Mouse (Mus musculus): ENCODE data around the gene Lrrc25. TPM values are rescaled to one million over a fixed set of nuclear protein-coding genes. Genes with fewer than 3 reads are reported as not detected.
"Not testable (repeated sequence)": the region's sequence is repeated elsewhere in the genome, so short reads cannot be mapped to it uniquely, and the experiment has no call there.

Gene Lrrc25
- polyA plus RNA-seq, 1 experiment from 2014 or later, result 1.1 TPM

DNA sequence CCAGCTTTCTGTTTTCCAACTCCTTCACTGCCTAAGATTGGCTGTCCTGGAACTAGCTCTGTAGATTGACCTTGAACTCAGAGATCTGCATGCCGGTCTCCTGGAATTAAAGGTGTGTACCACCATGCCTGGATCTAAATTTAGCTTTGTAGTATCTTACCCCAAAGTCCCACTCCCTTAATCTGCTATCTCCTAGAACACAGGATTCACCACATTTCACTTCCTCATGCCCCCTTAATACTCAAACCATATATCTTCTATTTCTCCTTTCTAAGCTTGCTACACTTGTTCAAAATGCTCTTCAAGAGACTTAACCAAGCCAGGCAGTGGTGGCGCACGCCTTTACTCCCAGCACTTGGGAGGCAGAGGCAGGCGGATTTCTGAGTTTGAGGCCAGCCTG, 28.0 kb upstream of the Lrrc25 start:
- not testable (repeated sequence) for ATAC-seq; H3K27ac ChIP-seq (ENCODE audit: low read length); H3K27me3 ChIP-seq (replicated peaks; ENCODE audit: control insufficient read depth, insufficient read depth, low read length); H3K9ac ChIP-seq (replicated peaks; ENCODE audit: low read depth, low read length); H3K9me3 ChIP-seq (ENCODE audit: control insufficient read depth, low read length); H3K4me3 ChIP-seq (replicated peaks; ENCODE audit: low read length); H3K4me2 ChIP-seq (ENCODE audit: low read length); H3K4me1 ChIP-seq (replicated peaks; ENCODE audit: control insufficient read depth, insufficient read depth, low read length)
- 93% methylated on average over 4 of the region's 4 CpGs for WGBS
- H3K36me3 ChIP-seq (ENCODE audit: control insufficient read depth, insufficient read depth), result peaks cover 18% of the 10 kb centered on the region

DNA sequence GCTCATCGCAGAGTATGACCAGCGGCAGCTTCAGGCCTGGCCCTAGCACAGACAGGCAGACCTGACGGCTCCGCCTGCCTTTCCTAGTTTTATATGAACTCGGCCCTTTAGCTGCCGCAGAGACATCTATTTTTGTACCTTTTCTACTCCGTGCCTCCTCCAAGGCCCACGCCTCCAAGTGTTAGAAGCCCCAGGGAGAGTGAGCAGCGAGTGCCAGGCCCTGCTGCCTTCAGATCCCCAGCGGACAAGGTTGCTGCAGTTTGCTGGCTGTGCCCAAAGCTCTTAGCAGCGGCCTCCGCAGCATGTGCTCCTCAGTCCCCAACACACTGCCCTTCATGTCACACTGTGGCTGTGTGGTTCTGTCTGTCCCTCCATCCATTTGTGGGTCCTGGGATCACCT, 24.4 kb upstream of the Lrrc25 start:
- 87% methylated on average over 12 of the region's 12 CpGs for WGBS
- H3K27me3 ChIP-seq (replicated peaks; ENCODE audit: control insufficient read depth, insufficient read depth, low read length), result no peaks in the 10 kb centered on the region
- H3K4me2 ChIP-seq (ENCODE audit: low read length), result no peak overlapping the region
- peaks cover 18% of the 10 kb centered on the region for H3K4me1 ChIP-seq (replicated peaks; ENCODE audit: control insufficient read depth, insufficient read depth, low read length)
- no peak overlapping the region for H3K4me3 ChIP-seq (replicated peaks; ENCODE audit: low read length)
- H3K9me3 ChIP-seq (ENCODE audit: control insufficient read depth, low read length), result no peaks in the 10 kb centered on the region
- ATAC-seq, result no peak
- H3K36me3 ChIP-seq (ENCODE audit: control insufficient read depth, insufficient read depth), result 0 out of 2 replicates have a peak, but pooled peaks cover 4% of the 10 kb centered on the region
- no peak overlapping the region for H3K27ac ChIP-seq (ENCODE audit: low read length)
- H3K9ac ChIP-seq (replicated peaks; ENCODE audit: low read depth, low read length), result no peak overlapping the region

DNA sequence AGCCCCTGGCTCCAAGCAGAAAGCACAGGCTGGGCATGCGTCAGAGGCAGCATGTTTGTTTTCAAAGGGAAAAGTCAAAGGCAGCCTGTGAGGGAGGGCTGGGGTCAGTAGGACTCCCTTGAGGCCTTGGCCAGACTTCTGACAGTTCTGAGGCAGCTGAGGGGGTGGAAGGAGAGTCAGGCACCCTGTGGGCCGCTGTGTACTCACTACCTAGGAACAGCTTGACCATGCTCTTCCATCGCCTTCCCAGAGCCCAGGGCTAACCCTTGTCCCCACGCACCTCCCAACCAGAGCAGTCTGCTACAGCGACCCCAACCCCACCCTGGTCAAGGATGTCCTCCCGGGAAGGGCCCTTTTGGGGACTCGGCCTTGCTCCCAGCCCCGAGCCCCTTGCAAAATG, 22.8 kb upstream of the Lrrc25 start:
- no peaks in the 10 kb centered on the region for H3K9me3 ChIP-seq (ENCODE audit: control insufficient read depth, low read length)
- H3K27me3 ChIP-seq (replicated peaks; ENCODE audit: control insufficient read depth, insufficient read depth, low read length), result no peaks in the 10 kb centered on the region
- peaks cover 30% of the 10 kb centered on the region for H3K4me1 ChIP-seq (replicated peaks; ENCODE audit: control insufficient read depth, insufficient read depth, low read length)
- ATAC-seq, result no peak
- WGBS, result 54% methylated on average over 8 of the region's 8 CpGs
- H3K4me2 ChIP-seq (ENCODE audit: low read length), result no peak overlapping the region
- H3K9ac ChIP-seq (replicated peaks; ENCODE audit: low read depth, low read length), result no peak overlapping the region
- H3K36me3 ChIP-seq (ENCODE audit: control insufficient read depth, insufficient read depth), result 0 out of 2 replicates have a peak, but pooled peaks cover 4% of the 10 kb centered on the region
- no peak overlapping the region for H3K4me3 ChIP-seq (replicated peaks; ENCODE audit: low read length)
- H3K27ac ChIP-seq (ENCODE audit: low read length), result no peak overlapping the region

DNA sequence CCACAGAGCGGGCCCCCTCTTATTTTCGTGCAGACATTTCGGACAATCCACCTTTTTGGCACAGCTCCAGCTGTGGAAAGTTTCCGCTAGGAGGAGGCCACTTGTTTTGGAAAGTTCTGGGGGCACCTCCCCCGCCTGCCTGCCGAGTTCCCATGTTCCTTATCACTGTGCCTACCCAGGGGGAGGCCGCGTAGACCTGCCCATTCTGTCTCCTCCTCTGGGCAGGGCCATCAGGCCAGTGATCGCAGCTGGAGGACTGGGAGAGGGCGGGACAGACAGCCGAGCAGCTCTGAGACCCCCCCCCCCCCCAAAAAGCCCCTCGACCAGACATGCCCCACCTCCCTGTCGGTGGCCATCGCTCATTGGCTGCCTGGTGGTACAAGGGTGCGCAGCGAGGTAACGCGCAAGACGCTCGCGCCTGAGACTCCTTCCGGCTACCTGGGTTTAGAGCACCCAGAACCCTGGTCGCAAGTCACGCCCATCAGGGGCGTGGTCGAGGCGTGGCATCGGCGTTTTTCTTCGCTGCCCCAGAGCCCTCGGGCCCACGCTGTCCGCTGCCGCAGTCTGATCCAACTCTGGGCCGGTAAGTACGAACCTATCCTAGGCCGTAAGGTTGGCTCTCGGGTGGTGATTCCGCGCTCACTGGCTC, 21.9 kb upstream of the Lrrc25 start, which contains the start of gene Isyna1:
Gene Isyna1 (plus strand): TSS at position 413 of the 649 bp plus-strand sequence.
- 0 out of 2 replicates have a peak, but pooled peaks cover 4% of the 10 kb centered on the region for H3K36me3 ChIP-seq (ENCODE audit: control insufficient read depth, insufficient read depth)
- peak; percentile 79 for ATAC-seq
- H3K27ac ChIP-seq (ENCODE audit: low read length), result no peak within 1 kb of the TSS
- H3K4me1 ChIP-seq (replicated peaks; ENCODE audit: control insufficient read depth, insufficient read depth, low read length), result peaks cover 39% of the 10 kb centered on the region
- peak within 1 kb of the TSS; percentile 88 for H3K4me2 ChIP-seq (ENCODE audit: low read length)
- H3K9ac ChIP-seq (replicated peaks; ENCODE audit: low read depth, low read length), result peak within 1 kb of the TSS; percentile 59
- WGBS, result under 1% methylated on average over 40 of the region's 40 CpGs
- H3K4me3 ChIP-seq (replicated peaks; ENCODE audit: low read length), result peak within 1 kb of the TSS; percentile 67
- H3K9me3 ChIP-seq (ENCODE audit: control insufficient read depth, low read length), result no peaks in the 10 kb centered on the region
- no peaks in the 10 kb centered on the region for H3K27me3 ChIP-seq (replicated peaks; ENCODE audit: control insufficient read depth, insufficient read depth, low read length)

DNA sequence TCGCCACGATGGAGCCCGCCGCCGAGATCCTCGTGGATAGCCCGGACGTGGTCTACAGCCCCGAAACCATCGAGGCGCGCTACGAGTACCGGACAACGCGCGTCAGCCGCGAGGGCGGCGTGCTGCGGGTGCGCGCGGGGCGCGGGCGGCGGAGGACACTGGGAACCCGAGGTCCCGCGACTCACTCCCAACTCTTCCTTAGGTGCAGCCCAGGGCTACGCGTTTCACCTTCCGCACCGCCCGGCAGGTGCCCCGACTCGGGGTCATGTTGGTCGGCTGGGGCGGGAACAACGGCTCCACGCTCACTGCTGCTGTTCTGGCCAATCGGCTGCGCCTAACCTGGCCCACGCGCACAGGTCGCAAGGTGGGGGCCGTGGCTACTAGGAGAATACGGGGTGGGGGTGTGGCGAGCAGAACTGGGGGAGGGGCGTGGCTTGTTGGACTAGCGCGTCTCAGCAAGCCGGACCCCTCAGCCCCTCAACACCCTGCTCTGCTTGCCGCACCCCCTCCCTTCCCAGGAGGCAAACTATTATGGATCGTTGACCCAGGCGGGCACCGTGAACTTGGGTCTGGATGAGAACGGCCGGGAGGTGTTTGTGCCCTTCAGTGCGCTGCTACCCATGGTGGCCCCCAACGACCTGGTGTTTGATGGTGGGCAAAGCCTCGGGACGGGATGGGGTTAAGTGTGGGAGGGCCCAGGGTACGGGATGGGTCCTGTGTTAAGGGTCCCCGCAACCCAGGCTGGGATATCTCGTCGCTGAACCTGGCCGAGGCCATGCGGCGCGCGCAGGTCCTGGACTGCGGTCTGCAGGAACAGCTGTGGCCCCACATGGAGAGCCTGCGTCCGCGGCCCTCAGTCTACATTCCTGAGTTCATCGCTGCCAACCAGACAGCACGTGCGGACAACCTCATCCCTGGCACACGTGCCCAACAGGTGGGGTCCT, 21.1 kb upstream of the Lrrc25 start:
- H3K4me2 ChIP-seq (ENCODE audit: low read length), result peak overlapping the region; percentile 88
- H3K4me1 ChIP-seq (replicated peaks; ENCODE audit: control insufficient read depth, insufficient read depth, low read length), result peaks cover 39% of the 10 kb centered on the region
- H3K9me3 ChIP-seq (ENCODE audit: control insufficient read depth, low read length), result no peaks in the 10 kb centered on the region
- H3K4me3 ChIP-seq (replicated peaks; ENCODE audit: low read length), result peak overlapping the region; percentile 67
- ATAC-seq, result peak; percentile 9
- no peaks in the 10 kb centered on the region for H3K27me3 ChIP-seq (replicated peaks; ENCODE audit: control insufficient read depth, insufficient read depth, low read length)
- WGBS, result 10% methylated on average over 82 of the region's 82 CpGs
- 0 out of 2 replicates have a peak, but pooled peaks cover 2% of the 10 kb centered on the region for H3K36me3 ChIP-seq (ENCODE audit: control insufficient read depth, insufficient read depth)
- H3K9ac ChIP-seq (replicated peaks; ENCODE audit: low read depth, low read length), result peak overlapping the region; percentile 59
- H3K27ac ChIP-seq (ENCODE audit: low read length), result no peak overlapping the region

DNA sequence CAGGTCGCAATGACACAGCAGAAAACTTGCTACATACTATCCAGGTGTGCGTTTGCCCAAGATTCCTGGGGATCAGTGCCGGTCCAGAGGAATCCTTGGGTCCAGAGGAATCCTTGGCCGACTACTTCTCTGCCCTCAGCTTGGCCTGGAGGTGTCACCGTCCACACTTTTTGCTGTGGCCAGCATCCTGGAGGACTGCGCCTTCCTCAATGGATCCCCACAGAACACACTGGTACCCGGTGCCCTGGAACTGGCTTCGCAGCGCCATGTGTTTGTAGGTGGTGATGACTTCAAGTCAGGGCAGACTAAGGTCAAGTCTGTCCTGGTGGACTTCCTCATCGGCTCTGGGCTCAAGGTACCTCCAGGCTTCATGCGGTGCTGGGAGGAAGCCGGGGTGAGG, 20.1 kb upstream of the Lrrc25 start:
- ATAC-seq, result no peak
- Histone ChIP-seq H3K4me1 (replicated peaks; ENCODE audit: control insufficient read depth, insufficient read depth, low read length) (peaks cover 44% of the 10 kb centered on the region), H3K27me3 (replicated peaks; ENCODE audit: control insufficient read depth, insufficient read depth, low read length) (no peaks in the 10 kb centered on the region), H3K4me2 (ENCODE audit: low read length) (no peak overlapping the region), H3K36me3 (ENCODE audit: control insufficient read depth, insufficient read depth) (no peaks in the 10 kb centered on the region), H3K27ac (ENCODE audit: low read length) (no peak overlapping the region), H3K9ac (replicated peaks; ENCODE audit: low read depth, low read length) (no peak overlapping the region), H3K9me3 (ENCODE audit: control insufficient read depth, low read length) (no peaks in the 10 kb centered on the region), H3K4me3 (replicated peaks; ENCODE audit: low read length) (no peak overlapping the region)
- 93% methylated on average over 12 of the region's 12 CpGs for WGBS

DNA sequence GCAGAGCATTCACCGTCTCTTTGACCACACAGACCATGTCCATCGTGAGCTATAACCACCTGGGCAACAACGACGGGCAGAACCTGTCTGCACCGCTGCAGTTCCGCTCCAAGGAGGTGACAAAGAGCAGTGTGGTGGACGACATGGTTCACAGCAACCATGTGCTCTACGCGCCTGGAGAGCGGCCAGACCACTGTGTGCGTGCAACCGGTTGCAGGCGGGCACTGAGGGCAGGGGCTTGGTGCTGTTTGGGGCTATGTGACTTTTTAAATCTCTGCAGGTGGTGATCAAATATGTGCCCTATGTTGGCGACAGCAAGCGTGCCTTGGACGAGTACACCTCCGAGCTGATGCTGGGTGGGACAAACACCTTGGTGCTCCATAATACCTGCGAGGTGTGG, 19.7 kb upstream of the Lrrc25 start:
- H3K36me3 ChIP-seq (ENCODE audit: control insufficient read depth, insufficient read depth), result no peaks in the 10 kb centered on the region
- no peak for ATAC-seq

DNA sequence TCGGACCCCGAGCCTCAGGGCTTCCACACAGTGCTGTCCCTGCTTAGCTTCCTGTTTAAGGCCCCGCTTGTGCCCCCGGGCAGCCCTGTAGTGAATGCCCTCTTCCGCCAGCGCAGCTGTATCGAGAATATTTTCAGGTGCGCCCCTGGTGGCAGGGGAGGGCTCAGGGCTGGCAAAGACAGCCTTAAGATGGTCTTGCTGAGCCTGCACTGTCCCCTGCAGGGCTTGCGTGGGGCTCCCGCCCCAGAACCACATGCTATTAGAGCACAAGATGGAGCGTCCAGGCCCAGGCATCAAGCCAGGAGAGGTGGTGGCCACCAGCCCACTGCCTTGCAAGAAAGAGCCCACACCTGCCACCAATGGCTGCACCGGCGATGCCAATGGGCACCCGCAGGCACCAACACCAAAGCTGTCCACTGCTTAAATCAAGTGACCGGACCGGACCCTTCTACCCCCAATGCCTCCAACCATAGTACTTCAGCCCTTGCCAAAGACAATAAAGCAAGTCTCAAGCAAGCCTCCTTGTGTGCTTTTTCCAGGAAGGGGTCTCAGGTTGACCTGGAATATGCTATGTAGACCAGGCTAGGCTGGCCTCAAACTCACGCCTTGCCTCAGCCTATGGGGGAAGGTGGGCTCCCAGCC, 19.1 kb upstream of the Lrrc25 start:
- 73% methylated on average over 17 of the region's 17 CpGs for WGBS

More for the DNA sequence above, 19.7 kb upstream of the Lrrc25 start:
- H3K4me3 ChIP-seq (replicated peaks; ENCODE audit: low read length), result no peak overlapping the region
- WGBS, result 91% methylated on average over 18 of the region's 18 CpGs
- no peak overlapping the region for H3K27ac ChIP-seq (ENCODE audit: low read length)
- no peaks in the 10 kb centered on the region for H3K9me3 ChIP-seq (ENCODE audit: control insufficient read depth, low read length)
- peaks cover 48% of the 10 kb centered on the region for H3K4me1 ChIP-seq (replicated peaks; ENCODE audit: control insufficient read depth, insufficient read depth, low read length)
- H3K27me3 ChIP-seq (replicated peaks; ENCODE audit: control insufficient read depth, insufficient read depth, low read length), result no peaks in the 10 kb centered on the region
- H3K9ac ChIP-seq (replicated peaks; ENCODE audit: low read depth, low read length), result no peak overlapping the region
- H3K4me2 ChIP-seq (ENCODE audit: low read length), result no peak overlapping the region

More for the DNA sequence above, 19.1 kb upstream of the Lrrc25 start:
- no peaks in the 10 kb centered on the region for H3K9me3 ChIP-seq (ENCODE audit: control insufficient read depth, low read length)
- peak overlapping the region; percentile 87; the same call in 1 of the 2 replicates for H3K4me2 ChIP-seq (ENCODE audit: low read length)
- no peak for ATAC-seq
- H3K27me3 ChIP-seq (replicated peaks; ENCODE audit: control insufficient read depth, insufficient read depth, low read length), result no peaks in the 10 kb centered on the region
- peaks cover 54% of the 10 kb centered on the region for H3K4me1 ChIP-seq (replicated peaks; ENCODE audit: control insufficient read depth, insufficient read depth, low read length)
- H3K9ac ChIP-seq (replicated peaks; ENCODE audit: low read depth, low read length), result peak overlapping the region; percentile 54; the same call in 1 of the 2 replicates
- H3K4me3 ChIP-seq (replicated peaks; ENCODE audit: low read length), result peak overlapping the region; percentile 53; the same call in 1 of the 2 replicates
- H3K27ac ChIP-seq (ENCODE audit: low read length), result no peak overlapping the region
- H3K36me3 ChIP-seq (ENCODE audit: control insufficient read depth, insufficient read depth), result no peaks in the 10 kb centered on the region

All from forebrain, embryonic 16.5 days (tissue).